Mouse (Mus musculus) lung, postnatal 14 days (tissue): ENCODE results near the gene Rassf8.

Experiments used
- DNase-seq: peaks from one replicate; pipeline ENCODE4 v3.0.0; 2021

Gene Rassf8

GRCm38 (mm10) chr6:145750394-145750793, 3.8 kb downstream of the Rassf8 start:
- DNase-seq = no peak

GRCm38 (mm10) chr6:145753296-145753695, 6.7 kb downstream of the Rassf8 start:
- no peak for DNase-seq

- no peak for DNase-seq
Observed at GRCm38 (mm10) chr6:145754416-145754815, 7.9 kb downstream of the Rassf8 start.

GRCm38 (mm10) chr6:145755942-145756639, 9.5 kb downstream of the Rassf8 start:
- no peak for DNase-seq

- no peak for DNase-seq
Observed at GRCm38 (mm10) chr6:145756640-145757005, 10.1 kb downstream of the Rassf8 start.

- no peak for DNase-seq
Observed at GRCm38 (mm10) chr6:145757346-145757745, 10.8 kb downstream of the Rassf8 start.

- no peak for DNase-seq
Observed at GRCm38 (mm10) chr6:145758685-145759084, 12.1 kb downstream of the Rassf8 start.

GRCm38 (mm10) chr6:145759432-145759831, 12.9 kb downstream of the Rassf8 start:
- no peak for DNase-seq

GRCm38 (mm10) chr6:145760246-145761016, 13.9 kb downstream of the Rassf8 start:
- no peak for DNase-seq

- no peak for DNase-seq
Observed at GRCm38 (mm10) chr6:145761151-145761935, 14.8 kb downstream of the Rassf8 start.

GRCm38 (mm10) chr6:145762016-145762415, 15.5 kb downstream of the Rassf8 start:
- no peak for DNase-seq

- no peak for DNase-seq
Observed at GRCm38 (mm10) chr6:145763051-145763450, 16.5 kb downstream of the Rassf8 start.

GRCm38 (mm10) chr6:145765011-145765410, 18.5 kb downstream of the Rassf8 start:
- no peak for DNase-seq

GRCm38 (mm10) chr6:145766971-145767370, 20.4 kb downstream of the Rassf8 start:
- DNase-seq = no peak

- no peak for DNase-seq
Observed at GRCm38 (mm10) chr6:145767637-145768036, 21.1 kb downstream of the Rassf8 start.

GRCm38 (mm10) chr6:145768671-145769292, 22.2 kb downstream of the Rassf8 start:
- peak; percentile 81 for DNase-seq

- peak; percentile 27 for DNase-seq
Observed at GRCm38 (mm10) chr6:145769855-145770254, 23.3 kb downstream of the Rassf8 start.

GRCm38 (mm10) chr6:145770272-145771000, 23.9 kb downstream of the Rassf8 start:
- DNase-seq = no peak

GRCm38 (mm10) chr6:145774436-145774835, 27.9 kb downstream of the Rassf8 start:
- DNase-seq = no peak

GRCm38 (mm10) chr6:145776241-145776640, 29.7 kb downstream of the Rassf8 start:
- DNase-seq = no peak

- DNase-seq = peak; percentile 33
Observed at GRCm38 (mm10) chr6:145779383-145779782, 32.8 kb downstream of the Rassf8 start.

GRCm38 (mm10) chr6:145780180-145780802, 33.7 kb downstream of the Rassf8 start:
- DNase-seq = no peak
